Mouse (Mus musculus) MEL (cell line): ENCODE data around the gene Pea15a.

Experiments
- CHD2 ChIP-seq: IDR thresholded peaks from 2 replicates; pipeline ENCODE4 v1.6.1; 2011; ENCODE audit warnings: low read length, improper control_type of control experiment
- CTCF ChIP-seq, 3 experiments: IDR thresholded peaks in 2 of 3; conservative IDR thresholded peaks in 1 of 3; 2 replicates each; pipeline ENCODE4 v1.5.1; 2011 to 2012; ENCODE audit warnings: low read length in 3 of 3, low read depth in 2 of 3, mild to moderate bottlenecking in 2 of 3, improper control_type of control experiment in 1 of 3, inconsistent platforms in 1 of 3, mixed read lengths in 1 of 3, moderate library complexity in 1 of 3; ENCODE audit not compliant: control insufficient read depth in 1 of 3, insufficient read depth in 1 of 3, poor library complexity in 1 of 3, severe bottlenecking in 1 of 3
- EP300 ChIP-seq, 2 experiments: IDR thresholded peaks; 2 replicates each; pipeline ENCODE4 v1.6.1; 2011; ENCODE audit warnings: improper control_type of control experiment in 2 of 2, low read length in 2 of 2, low read depth in 1 of 2, mild to moderate bottlenecking in 1 of 2
- NRF1 ChIP-seq: IDR thresholded peaks from 2 replicates; pipeline ENCODE4 v1.6.1; 2014; ENCODE audit warnings: low read depth, mild to moderate bottlenecking, inconsistent platforms, low read length, improper control_type of control experiment, moderate library complexity; ENCODE audit not compliant: poor library complexity, insufficient read depth, severe bottlenecking
- POLR2A ChIP-seq, 2 experiments: IDR thresholded peaks; 2 replicates each; pipeline ENCODE4 v1.6.1; 2011 to 2012; ENCODE audit warnings: low read length in 2 of 2, mild to moderate bottlenecking in 2 of 2, control low read depth in 1 of 2, improper control_type of control experiment in 1 of 2, low read depth in 1 of 2, moderate library complexity in 1 of 2; ENCODE audit not compliant: control insufficient read depth in 1 of 2, insufficient read depth in 1 of 2, poor library complexity in 1 of 2
- ZKSCAN1 ChIP-seq: IDR thresholded peaks from 2 replicates; pipeline ENCODE4 v1.6.1; 2012; ENCODE audit warnings: low read depth, mild to moderate bottlenecking, inconsistent platforms, low read length, improper control_type of control experiment, moderate library complexity

- TF ChIP-seq NRF1 (no peak), CHD2 (no peak), CTCF (IDR thresholded peaks at IDR 0.05 in 2 of 3, conservative IDR thresholded peaks at IDR 0.05 in 1 of 3; ENCODE audit: control insufficient read depth in 1 of 3, insufficient read depth in 1 of 3, low read depth in 2 of 3, low read length in 3 of 3, poor library complexity in 1 of 3, severe bottlenecking in 1 of 3) (no peak), ZKSCAN1 (no peak), EP300 (IDR thresholded peaks at IDR 0.05; ENCODE audit: low read depth in 1 of 2, low read length in 2 of 2) (no peak), POLR2A (IDR thresholded peaks at IDR 0.05; ENCODE audit: control insufficient read depth in 1 of 2, insufficient read depth in 1 of 2, low read depth in 1 of 2, low read length in 2 of 2, poor library complexity in 1 of 2) (no peak)
Observed at GRCm38 (mm10) chr1:172162959-172163358, 43.6 kb downstream of the Pea15a start.
